28 mouse cellular contexts compared by ENCODE assay signal in genomic region chr8:63368580-63368979, GRCm38 (mm10).
DNase-seq lines count a peak whose midpoint lies in the region; ATAC-seq and TF ChIP-seq lines count a peak whose summit lies in the region.
"Had no signal": no experiment of that assay in that cellular context is flagged by ENCODE, and none has a peak within 500 bp of the region (broad histone marks: within the 10 kb centered on the region; RNA-seq: fewer than 3 reads in every experiment).

No protein-coding gene starts in this region.

- 77% methylated on average over 6 of the region's 6 CpGs for WGBS in forebrain, embryonic 13.5 days
- 88% methylated on average over 6 of the region's 6 CpGs for WGBS in forebrain, embryonic 11.5 days
- 80% methylated on average over 6 of the region's 6 CpGs for WGBS in midbrain, postnatal 0 days
- 87% methylated on average over 6 of the region's 6 CpGs for WGBS in midbrain, embryonic 14.5 days
- 60% methylated on average over 6 of the region's 6 CpGs for WGBS in forebrain, postnatal 0 days

- peak; percentile 43; the same call in 1 of the 2 replicates for ATAC-seq in forebrain, embryonic 13.5 days
- ATAC-seq in forebrain, embryonic 11.5 days (replicated peaks; ENCODE audit: low FRiP score): no peak
- peak; percentile 31; the same call in 1 of the 2 replicates for ATAC-seq in midbrain, postnatal 0 days (ENCODE audit: low FRiP score)
- no peak for ATAC-seq in midbrain, embryonic 14.5 days (ENCODE audit: low FRiP score, low TSS enrichment)
- peak; percentile 63 for ATAC-seq in forebrain, postnatal 0 days
- ATAC-seq: hindbrain, embryonic 16.5 days; intestine, embryonic 15.5 days; Patski had no signal

- TF ChIP-seq CTCF in midbrain, postnatal 0 days (IDR thresholded peaks at IDR 0.05): no peak
- no peak for TF ChIP-seq CTCF in forebrain, postnatal 0 days (IDR thresholded peaks at IDR 0.05; ENCODE audit: low read depth)

- H3K4me3 ChIP-seq in forebrain, embryonic 13.5 days: no peak overlapping the region
- no peak overlapping the region for H3K4me3 ChIP-seq in forebrain, embryonic 11.5 days (ENCODE audit: low read depth, low read length)
- H3K4me3 ChIP-seq in midbrain, postnatal 0 days (ENCODE audit: low read depth, low read length): no peak overlapping the region
- no peak overlapping the region for H3K4me3 ChIP-seq in midbrain, embryonic 14.5 days (replicated peaks; ENCODE audit: low read depth, low read length)
- H3K4me3 ChIP-seq in forebrain, postnatal 0 days (ENCODE audit: low read depth, low read length): no peak overlapping the region
- H3K4me3 ChIP-seq: embryonic facial prominence, embryonic 13.5 days; heart, embryonic 12.5 days; heart, embryonic 15.5 days; hindbrain, embryonic 10.5 days; hindbrain, embryonic 13.5 days; intestine, embryonic 15.5 days had no signal

- no peaks in the 10 kb centered on the region for H3K36me3 ChIP-seq in forebrain, embryonic 13.5 days (ENCODE audit: poor library complexity, severe bottlenecking)
- H3K36me3 ChIP-seq in forebrain, embryonic 11.5 days (ENCODE audit: control insufficient read depth, insufficient read depth, low read length): no peaks in the 10 kb centered on the region
- no peaks in the 10 kb centered on the region for H3K36me3 ChIP-seq in midbrain, postnatal 0 days (ENCODE audit: insufficient read depth, low read length)
- no peaks in the 10 kb centered on the region for H3K36me3 ChIP-seq in midbrain, embryonic 14.5 days (ENCODE audit: control insufficient read depth, insufficient read depth, low read length)
- H3K36me3 ChIP-seq in forebrain, postnatal 0 days (ENCODE audit: insufficient read depth): no peaks in the 10 kb centered on the region
- H3K36me3 ChIP-seq: embryonic facial prominence, embryonic 13.5 days; G1E; heart, embryonic 12.5 days; heart, embryonic 15.5 days; hindbrain, embryonic 10.5 days; hindbrain, embryonic 13.5 days; intestine, embryonic 15.5 days had no signal

- no peak overlapping the region for H3K27ac ChIP-seq in forebrain, embryonic 13.5 days
- no peak overlapping the region for H3K27ac ChIP-seq in forebrain, embryonic 11.5 days (ENCODE audit: low read depth, low read length)
- H3K27ac ChIP-seq in midbrain, postnatal 0 days (ENCODE audit: low read depth, low read length): no peak overlapping the region
- no peak overlapping the region for H3K27ac ChIP-seq in midbrain, embryonic 14.5 days (replicated peaks; ENCODE audit: low read depth, low read length)
- no peak overlapping the region for H3K27ac ChIP-seq in forebrain, postnatal 0 days (ENCODE audit: low read depth, low read length)
- H3K27ac ChIP-seq: embryonic facial prominence, embryonic 13.5 days; heart, embryonic 15.5 days; hindbrain, embryonic 10.5 days; hindbrain, embryonic 13.5 days; intestine, embryonic 15.5 days had no signal

- H3K9ac ChIP-seq in forebrain, embryonic 13.5 days: no peak overlapping the region
- H3K9ac ChIP-seq in forebrain, embryonic 11.5 days (ENCODE audit: low read length): no peak overlapping the region
- H3K9ac ChIP-seq in midbrain, postnatal 0 days (replicated peaks; ENCODE audit: low read length, poor library complexity, severe bottlenecking): no peak overlapping the region
- H3K9ac ChIP-seq in midbrain, embryonic 14.5 days (replicated peaks; ENCODE audit: low read length): no peak overlapping the region
- no peak overlapping the region for H3K9ac ChIP-seq in forebrain, postnatal 0 days
- H3K9ac ChIP-seq: embryonic facial prominence, embryonic 13.5 days; heart, embryonic 12.5 days; heart, embryonic 15.5 days; hindbrain, embryonic 13.5 days; intestine, embryonic 15.5 days had no signal

- H3K4me1 ChIP-seq in forebrain, embryonic 13.5 days: no peaks in the 10 kb centered on the region
- no peaks in the 10 kb centered on the region for H3K4me1 ChIP-seq in forebrain, embryonic 11.5 days (replicated peaks; ENCODE audit: control insufficient read depth, insufficient read depth, low read length)
- no peaks in the 10 kb centered on the region for H3K4me1 ChIP-seq in midbrain, postnatal 0 days (ENCODE audit: insufficient read depth, low read length)
- H3K4me1 ChIP-seq in midbrain, embryonic 14.5 days (ENCODE audit: control insufficient read depth, insufficient read depth, low read length): no peaks in the 10 kb centered on the region
- H3K4me1 ChIP-seq in forebrain, postnatal 0 days (ENCODE audit: insufficient read depth): no peaks in the 10 kb centered on the region
- H3K4me1 ChIP-seq: embryonic facial prominence, embryonic 13.5 days; heart, embryonic 12.5 days; heart, embryonic 15.5 days; hindbrain, embryonic 10.5 days; hindbrain, embryonic 13.5 days; intestine, embryonic 15.5 days had no signal

- H3K4me2 ChIP-seq in forebrain, embryonic 13.5 days: no peak overlapping the region
- no peak overlapping the region for H3K4me2 ChIP-seq in forebrain, embryonic 11.5 days (ENCODE audit: low read depth, low read length, severe bottlenecking)
- H3K4me2 ChIP-seq in midbrain, postnatal 0 days (ENCODE audit: low read depth, low read length, poor library complexity, severe bottlenecking): no peak overlapping the region
- no peak overlapping the region for H3K4me2 ChIP-seq in midbrain, embryonic 14.5 days (ENCODE audit: low read length)
- no peak overlapping the region for H3K4me2 ChIP-seq in forebrain, postnatal 0 days (ENCODE audit: low read depth)
- H3K4me2 ChIP-seq: embryonic facial prominence, embryonic 13.5 days; heart, embryonic 12.5 days; heart, embryonic 15.5 days; hindbrain, embryonic 13.5 days; intestine, embryonic 15.5 days had no signal

- no peak for DNase-seq in forebrain, embryonic 11.5 days (ENCODE audit: low spot score)
- DNase-seq in midbrain, postnatal 0 days (ENCODE audit: low spot score): no peak
- no peak for DNase-seq in midbrain, embryonic 14.5 days
- no peak for DNase-seq in forebrain, postnatal 0 days
- DNase-seq in adrenal gland, adult 8-10 months: no peak
- DNase-seq: adrenal gland, adult 2 months; adrenal gland, postnatal 25 days; B cell, adult 2 months; cerebellum, adult 18-20 months; cerebellum, adult 9-10 months; cerebellum, postnatal 14 days; gastrocnemius, postnatal 25 days; heart, adult 18-20 months; heart, postnatal 10 days; heart, postnatal 36 days; kidney, adult 11 months; kidney, adult 8-10 months had no signal

- no peaks in the 10 kb centered on the region for H3K9me3 ChIP-seq in forebrain, embryonic 13.5 days (replicated peaks)
- no peaks in the 10 kb centered on the region for H3K9me3 ChIP-seq in forebrain, embryonic 11.5 days (ENCODE audit: control insufficient read depth, low read length)
- H3K9me3 ChIP-seq in midbrain, postnatal 0 days (ENCODE audit: low read length): no peaks in the 10 kb centered on the region
- no peaks in the 10 kb centered on the region for H3K9me3 ChIP-seq in midbrain, embryonic 14.5 days (ENCODE audit: control insufficient read depth, low read length)
- no peaks in the 10 kb centered on the region for H3K9me3 ChIP-seq in forebrain, postnatal 0 days (ENCODE audit: low read length)
- H3K9me3 ChIP-seq: embryonic facial prominence, embryonic 13.5 days; G1E; heart, embryonic 12.5 days; heart, embryonic 15.5 days; hindbrain, embryonic 10.5 days; hindbrain, embryonic 13.5 days; intestine, embryonic 15.5 days had no signal

- no peaks in the 10 kb centered on the region for H3K27me3 ChIP-seq in forebrain, embryonic 13.5 days
- no peaks in the 10 kb centered on the region for H3K27me3 ChIP-seq in forebrain, embryonic 11.5 days (ENCODE audit: control insufficient read depth, insufficient read depth, low read length)
- H3K27me3 ChIP-seq in midbrain, postnatal 0 days (ENCODE audit: insufficient read depth, low read length): no peaks in the 10 kb centered on the region
- H3K27me3 ChIP-seq in midbrain, embryonic 14.5 days (ENCODE audit: control insufficient read depth, insufficient read depth, low read length): no peaks in the 10 kb centered on the region
- H3K27me3 ChIP-seq in forebrain, postnatal 0 days (ENCODE audit: insufficient read depth, low read length): no peaks in the 10 kb centered on the region
- H3K27me3 ChIP-seq: CH12.LX; embryonic facial prominence, embryonic 13.5 days; heart, embryonic 12.5 days; heart, embryonic 15.5 days; hindbrain, embryonic 13.5 days; intestine, embryonic 15.5 days; Patski had no signal

Comparison
In these comparisons a context has a peak if more than half of its experiments do, and no peak if none do; other contexts are left out.
1. ATAC-seq: peak in forebrain, embryonic 13.5 days (single experiment), midbrain, postnatal 0 days (single experiment) and forebrain, postnatal 0 days (single experiment); none in forebrain, embryonic 11.5 days (single experiment) and midbrain, embryonic 14.5 days (single experiment).